Mouse (Mus musculus) 3134 (cell line): ENCODE measurements around the gene Cdc42se1.

Experiments
- DNase-seq: peaks from one replicate; pipeline ENCODE4 v3.0.0-alpha.2; 2011; ENCODE audit warnings: low spot score; ENCODE audit not compliant: insufficient read length; ENCODE audit errors: extremely low read depth

The Cdc42se1 gene

DNA sequence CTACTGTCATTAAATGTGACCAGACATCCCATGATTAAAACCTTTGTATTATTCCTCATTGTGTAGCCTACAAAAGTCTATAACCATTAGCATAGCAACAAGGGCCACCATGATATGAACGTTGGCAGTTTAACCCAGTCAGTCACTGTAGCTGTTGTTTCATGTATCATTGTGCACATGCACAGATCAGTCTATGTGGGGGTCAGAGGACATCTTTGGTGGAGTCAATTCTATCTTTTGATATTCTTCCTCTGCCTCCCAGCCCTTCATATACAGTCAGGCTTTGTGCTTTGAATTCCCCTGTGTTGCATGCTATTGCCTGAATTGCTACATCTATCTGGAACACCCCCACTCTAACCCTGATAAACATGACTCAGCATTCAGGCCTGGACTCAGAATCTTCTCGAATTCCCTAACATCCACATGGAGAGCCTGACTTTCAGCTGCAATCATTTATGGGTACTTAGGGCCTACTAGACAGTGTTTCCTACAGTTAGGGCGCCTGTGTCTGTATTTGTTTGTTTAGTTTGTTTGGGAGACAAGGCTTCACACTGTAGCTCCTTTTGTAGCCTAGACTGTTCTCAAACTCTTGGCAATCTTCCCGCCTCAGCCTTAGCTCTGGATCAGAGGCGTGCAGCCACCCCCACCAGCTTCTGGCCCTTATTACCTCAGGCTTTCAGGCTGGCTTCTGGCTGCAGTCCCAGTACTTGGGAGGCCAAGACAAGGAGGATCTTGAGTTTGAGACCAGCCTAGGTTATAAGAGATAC, 18.1 kb downstream of the Cdc42se1 start:
- peak; percentile 62 for DNase-seq

DNA sequence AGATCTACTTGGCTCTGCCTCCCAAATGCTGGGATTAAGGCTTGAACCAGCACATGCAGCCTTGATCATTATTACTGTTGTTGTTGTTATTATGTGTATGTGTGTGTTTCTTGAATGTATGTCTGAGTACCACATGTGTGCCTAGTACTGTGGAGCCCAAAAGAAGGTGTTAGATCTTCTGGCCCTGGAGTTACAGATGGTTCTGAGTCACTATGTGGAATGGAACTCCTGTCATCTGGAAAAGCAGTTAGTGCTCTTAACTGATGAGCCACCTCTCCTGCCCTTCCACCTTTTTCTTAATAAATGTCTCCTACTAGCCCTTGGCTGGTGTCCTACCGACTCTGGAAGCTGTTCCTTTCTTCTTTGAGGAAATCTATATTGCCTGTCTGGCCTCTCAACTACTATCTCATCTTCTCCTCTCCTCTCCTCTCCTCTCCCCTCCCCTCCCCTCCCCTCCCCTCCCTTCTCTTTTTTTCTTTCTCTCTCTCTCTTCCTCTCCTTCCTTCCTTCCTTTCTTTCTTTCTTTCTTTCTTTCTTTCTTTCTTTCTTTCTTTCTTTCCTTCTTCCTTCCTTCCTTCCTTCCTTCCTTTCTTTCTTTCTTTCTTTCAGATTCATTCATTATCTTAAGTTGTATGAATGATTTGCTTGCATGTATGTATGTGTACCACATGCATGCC, 19.3 kb downstream of the Cdc42se1 start:
- no peak for DNase-seq

DNA sequence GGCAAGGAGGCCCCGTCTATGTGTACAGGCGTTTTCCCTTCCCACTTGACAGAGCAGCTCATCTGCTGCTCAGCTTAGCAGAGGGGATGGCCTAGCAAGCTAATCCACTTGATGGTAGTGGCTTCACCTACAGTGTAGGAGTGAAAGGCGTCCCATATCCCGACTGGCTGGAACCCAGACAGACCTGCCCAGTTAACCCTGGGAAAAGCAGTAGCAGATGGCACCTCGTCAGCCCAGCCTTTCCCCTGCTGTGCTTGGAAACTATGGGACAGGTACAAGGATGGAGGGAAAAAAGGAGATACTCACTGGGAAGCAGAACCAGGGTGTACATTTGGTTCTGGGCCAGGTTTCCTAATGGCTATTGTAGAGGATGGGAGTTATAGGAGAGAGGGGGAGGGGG, 21.8 kb downstream of the Cdc42se1 start:
- no peak for DNase-seq

DNA sequence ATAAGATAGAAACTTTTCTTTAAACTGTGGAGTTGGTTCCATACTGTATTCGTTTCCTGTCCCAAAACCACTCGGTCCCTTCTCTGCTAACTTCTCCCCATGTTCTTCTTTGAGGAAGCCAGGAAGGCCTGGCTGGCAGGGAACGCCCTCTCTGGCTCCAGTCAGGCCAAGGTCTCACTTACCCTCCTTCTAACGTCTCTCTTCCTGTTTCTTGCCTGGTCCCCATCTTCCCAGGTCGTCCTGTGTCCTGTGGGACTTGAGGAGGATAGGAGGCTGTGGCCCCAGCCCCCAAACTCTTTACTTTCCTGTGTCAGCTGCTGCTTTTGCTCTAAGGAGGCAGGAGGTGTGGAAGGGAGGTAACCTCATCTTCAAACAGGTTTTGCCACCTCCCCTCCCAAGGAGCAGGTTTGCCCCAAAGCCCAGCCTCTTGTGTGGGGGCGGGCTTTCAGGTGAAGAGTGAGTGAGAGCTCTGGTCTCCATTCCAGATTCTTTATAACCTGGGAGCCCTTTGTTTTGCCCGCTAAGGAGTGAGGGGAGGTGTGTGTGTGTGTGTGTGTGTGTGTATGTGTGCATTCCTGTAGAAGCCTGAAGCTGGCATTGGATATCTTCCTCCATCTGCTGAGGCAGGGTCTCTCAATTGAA, 22.4 kb downstream of the Cdc42se1 start, which contains the start of gene Bnipl:
Gene Bnipl, minus strand, starts transcription at position 411 of the 642 bp plus-strand sequence.
- no peak for DNase-seq

DNA sequence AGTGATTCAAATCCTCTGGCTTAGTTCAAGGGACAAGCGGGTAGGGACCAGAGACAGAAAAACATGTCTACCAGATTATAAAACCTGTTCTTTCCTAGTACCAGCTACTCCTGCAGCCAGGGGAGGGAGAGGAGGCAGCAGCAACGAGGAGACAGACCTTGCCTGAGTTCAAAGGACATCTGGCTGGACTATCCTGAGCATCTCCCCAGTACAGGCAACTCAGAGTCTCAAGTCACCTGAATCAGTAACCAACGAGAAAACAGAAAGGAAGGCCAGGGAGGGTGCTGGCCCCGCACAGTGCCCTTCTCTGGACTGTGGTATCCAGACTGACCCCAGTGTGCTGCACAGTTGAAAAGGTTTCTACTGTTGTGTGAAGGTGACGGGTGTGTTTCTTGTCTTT, 28.4 kb downstream of the Cdc42se1 start:
- DNase-seq, result no peak

DNA sequence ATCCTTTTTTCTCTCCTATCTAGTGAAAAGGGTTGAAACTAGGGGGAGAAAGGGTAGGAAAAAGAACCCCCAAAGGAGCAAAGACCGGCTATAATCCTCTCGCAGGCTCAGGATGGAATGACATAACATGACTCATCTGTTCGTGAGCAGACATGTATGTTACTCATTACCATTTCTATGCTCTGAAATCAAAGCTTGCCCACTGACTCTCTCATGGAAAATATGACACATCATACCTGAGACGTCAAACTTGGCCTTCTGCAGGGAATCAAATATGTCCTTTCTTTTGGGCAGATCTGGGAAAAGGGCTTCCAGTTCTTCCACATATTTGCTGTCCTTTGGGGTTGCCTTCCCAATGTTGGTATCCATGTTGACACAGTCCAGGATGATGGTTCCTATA, 33.4 kb downstream of the Cdc42se1 start:
- no peak for DNase-seq

DNA sequence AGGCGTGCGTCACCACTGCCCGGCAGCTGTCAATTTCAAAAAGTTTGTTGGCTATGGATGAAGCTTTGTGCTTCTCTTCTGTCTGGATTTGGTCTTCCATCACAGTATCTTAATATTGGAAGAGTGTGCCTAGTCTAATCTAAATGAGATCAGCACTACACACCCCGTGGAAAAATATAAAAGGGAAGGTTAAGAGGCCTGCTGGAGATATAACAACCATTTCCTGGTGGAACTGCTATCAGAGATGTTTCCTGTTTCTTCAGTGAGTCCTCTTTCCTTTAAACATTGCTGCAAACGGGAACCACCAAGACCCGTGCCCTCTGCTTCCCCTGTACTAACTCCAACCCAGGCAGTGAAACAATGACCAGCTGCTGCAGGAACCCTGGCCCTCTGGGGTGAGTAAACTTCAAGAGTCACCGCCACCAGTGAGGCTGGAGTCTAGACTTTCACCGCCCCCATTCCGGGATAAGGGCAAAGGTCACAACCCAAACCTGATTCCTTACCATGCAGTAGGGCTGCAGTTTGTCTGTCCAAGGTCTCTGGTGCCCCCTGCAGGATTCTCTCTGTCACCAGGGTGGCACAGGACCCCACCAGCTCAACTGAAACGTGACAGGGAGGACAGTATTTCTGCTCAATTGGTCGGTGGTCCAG, 34.7 kb downstream of the Cdc42se1 start:
- no peak for DNase-seq

DNA sequence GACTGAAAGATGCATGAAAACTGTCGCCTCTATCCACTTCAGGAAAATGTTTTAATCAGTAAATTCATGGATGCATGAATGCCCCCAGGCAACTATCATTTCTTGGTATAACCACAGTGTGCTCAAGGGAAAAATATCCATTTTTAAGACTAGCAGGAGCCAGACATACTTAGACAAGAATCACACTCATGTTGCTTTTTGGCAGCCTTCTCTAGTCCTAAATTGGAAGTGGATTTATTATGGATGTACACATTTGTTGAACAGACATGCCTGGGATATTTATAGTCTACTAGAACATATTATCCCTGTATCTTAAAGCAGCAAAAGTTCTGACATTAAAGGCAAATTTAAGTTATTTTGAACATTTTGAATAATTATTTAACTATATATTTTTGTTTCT, 36.2 kb downstream of the Cdc42se1 start:
- DNase-seq, result no peak

DNA sequence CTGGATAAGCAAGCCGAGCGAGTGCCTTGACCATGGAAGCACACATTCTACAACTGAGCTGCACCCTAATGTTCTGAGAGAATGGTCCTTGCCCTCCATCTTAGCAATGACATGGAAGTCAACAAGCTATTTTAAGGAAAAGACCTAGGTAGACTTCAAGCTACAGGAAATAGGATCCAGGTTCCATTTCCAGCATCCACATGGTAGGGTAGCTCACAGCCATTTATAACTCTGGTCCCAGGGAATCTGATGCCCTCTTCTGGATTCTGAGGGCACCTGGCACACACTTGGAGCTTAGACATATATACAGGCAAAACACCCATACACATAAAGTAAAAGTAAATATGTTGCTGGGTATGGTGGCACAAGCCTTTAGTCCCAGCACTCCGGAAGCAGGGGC, 37.5 kb downstream of the Cdc42se1 start:
- no peak for DNase-seq

DNA sequence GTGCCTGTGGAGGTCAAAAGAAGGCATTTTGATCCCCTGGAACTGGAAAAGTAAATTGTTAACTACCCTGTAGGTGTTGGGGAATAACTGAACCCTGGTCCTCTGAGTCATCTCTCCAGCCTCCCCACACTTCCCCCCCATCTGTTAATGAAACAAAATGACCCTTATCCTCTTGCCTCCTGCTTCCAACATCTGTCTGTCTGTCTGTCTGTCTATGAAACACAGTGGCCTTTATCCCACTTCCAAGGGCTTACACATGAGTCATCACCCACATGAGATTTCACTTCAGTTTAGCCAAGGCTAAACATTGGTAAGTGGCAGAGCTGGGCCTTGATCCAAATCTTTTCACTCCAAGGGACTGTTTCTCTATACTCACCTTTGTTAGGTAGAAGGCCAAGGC, 39.3 kb downstream of the Cdc42se1 start:
- peak; percentile 43 for DNase-seq

DNA sequence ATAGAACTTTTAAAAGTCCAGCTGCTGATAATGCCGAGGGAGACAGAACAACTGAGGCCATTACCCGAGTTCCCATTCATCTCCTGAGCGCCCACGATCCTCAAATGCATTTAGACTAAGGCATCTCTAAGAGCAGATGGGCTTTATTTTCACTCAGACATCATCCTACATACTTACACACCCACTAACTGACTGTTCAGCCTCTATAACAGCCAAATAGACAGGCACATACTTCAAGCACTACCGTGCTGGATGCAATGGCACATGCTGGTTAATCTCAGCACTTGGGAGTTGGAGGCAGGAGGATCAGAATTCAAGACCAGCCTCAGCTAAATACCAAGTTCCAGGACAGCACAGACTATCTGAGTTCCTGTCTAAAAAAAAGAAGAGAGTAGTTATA, 41.3 kb downstream of the Cdc42se1 start:
- DNase-seq, result no peak

DNA sequence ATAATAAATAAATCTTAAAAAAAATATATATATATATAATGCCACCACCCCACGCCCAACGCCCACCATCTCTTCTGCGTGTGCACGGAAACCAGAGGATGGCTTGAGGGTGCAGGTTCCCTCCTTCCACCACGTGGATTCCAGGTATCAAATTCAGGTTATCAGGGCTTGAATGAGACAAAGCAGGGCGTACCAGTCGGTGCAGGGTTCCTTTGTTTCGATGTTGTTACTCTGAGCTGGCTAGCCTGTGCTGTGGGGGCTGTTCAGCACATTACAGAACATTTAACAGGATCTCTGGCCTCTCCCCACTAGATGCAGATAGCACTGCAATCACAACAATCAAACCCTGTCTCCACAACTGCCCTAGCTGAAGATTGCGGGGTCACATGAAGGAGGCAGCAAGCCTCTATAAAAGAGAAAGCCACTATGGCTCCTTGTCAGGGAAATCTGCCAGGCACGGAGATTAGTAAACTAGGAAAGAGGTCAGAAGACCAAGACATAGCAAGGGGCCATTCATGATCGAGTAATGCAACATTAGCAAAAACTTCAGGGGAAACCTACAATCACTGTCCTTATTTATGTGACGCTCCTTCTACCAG, 42.3 kb downstream of the Cdc42se1 start:
- no peak for DNase-seq

DNA sequence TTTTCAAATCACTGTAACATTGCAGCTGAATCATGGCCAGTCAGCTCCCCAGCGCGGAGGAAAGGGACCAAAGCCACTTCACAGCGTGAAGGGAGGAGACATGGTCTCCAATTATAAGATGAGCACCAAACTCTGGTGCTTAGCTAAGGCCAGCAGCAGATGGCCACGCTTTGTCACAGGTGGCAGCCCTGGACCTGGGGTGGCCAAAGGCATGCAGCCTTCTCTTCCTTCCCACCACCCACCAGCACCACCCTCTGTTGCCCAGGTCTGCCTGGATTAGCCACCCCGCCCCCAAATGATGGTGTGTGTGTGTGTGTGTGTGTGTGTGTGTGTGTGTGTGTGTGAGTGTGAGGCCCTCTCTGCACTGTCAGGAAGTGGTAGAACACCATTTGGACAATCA, 44.9 kb downstream of the Cdc42se1 start:
- DNase-seq, result no peak

DNA sequence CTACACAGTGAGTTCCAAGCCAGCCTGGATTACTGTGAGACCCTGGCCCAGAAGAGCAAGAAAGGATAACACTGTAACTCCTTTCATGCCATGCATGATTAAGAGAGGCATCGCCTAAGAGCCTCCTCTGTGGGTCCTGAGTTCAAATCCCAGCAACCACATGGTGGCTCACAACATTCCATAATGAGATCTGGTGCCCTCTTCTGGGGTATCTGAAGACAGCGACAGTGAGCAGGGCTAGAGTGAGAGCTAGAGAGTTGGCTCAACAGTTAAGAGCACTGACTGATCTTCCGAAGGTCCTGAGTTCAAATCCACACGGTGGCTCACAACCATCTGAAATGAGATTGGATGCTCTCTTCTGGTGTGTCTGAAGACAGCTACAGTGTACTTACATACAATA, 45.9 kb downstream of the Cdc42se1 start:
- DNase-seq, result no peak

DNA sequence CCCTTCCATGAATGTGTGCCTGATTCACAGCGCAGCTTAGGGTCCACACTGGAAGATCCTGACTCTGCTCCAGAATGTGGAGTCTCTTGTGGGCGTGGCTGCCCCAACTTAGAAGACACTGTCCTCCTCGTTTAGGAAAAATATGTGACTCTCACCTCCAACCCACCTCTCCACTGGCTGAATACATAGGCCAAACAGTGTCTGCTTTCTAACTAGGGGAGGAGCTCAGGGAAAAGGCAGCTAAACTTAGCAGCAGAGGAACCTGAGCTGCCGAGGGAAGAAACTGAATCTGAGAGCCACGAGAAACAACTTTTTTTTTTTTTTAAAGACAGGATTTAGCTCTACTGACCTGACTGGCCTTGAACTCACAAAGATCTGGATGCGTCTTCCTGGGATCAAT, 46.6 kb downstream of the Cdc42se1 start:
- DNase-seq, result no peak

DNA sequence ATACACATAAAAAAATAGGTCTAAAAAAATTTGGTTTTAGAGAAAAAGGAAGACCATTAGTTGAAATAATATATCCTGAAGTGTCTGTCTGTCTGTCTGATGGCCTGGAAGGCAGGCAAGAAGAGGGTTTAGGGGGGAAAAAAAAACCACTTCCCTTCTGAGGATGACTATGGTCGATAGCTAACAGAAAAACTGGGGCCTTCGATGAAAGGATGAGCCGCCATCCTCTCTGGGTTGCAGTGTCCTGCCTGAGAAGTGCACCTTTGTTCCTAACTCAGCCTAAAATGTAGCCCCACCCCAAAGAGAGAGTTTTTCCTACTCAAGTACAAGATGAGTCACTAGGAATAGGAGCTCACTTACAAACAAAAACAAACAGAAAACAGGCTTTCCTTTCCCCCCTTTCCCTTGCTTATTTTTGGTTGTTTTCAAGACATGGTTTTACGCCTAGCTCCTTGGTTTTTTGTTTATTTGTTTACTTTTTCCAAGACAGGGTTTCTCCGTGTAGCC, 47.9 kb downstream of the Cdc42se1 start:
- no peak for DNase-seq

DNA sequence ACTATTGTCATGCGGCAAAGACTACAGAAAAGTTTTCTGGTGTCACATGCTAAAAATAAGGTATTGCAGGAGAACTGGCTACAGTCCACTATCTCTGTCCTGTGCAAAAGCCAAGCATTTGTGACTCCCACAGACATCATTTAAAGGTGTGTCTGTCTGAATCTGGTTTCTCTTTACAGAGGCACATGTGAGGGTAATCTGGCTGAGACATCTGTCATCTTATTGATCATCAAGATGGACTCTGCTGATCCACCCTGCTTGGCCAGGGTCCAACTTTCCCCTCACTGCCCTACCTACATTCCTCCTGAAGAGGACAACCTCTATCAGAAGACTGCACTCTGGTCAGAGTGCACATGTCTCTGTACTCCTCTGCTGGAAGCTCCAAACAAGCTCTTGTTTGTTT, 48.6 kb downstream of the Cdc42se1 start:
- DNase-seq, result no peak

DNA sequence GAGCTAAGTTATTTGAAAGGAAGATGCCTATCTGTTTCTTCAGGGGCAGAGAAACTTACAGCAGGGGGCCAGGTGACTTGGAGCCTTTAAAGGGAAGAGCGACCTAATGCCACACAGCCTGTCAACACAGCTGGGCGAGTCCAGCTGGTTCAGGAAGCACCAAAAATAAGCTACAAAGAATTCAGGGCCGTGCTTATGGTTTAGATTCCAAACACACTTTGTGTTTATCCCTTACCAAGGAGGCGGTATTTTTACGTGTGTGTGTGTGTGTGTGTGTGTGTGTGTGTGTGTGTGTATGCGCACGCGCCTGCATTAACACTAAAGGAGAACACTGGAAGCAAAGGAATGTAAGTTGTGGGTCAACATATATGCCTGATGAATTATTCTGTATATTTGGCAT, 52.2 kb downstream of the Cdc42se1 start:
- no peak for DNase-seq

DNA sequence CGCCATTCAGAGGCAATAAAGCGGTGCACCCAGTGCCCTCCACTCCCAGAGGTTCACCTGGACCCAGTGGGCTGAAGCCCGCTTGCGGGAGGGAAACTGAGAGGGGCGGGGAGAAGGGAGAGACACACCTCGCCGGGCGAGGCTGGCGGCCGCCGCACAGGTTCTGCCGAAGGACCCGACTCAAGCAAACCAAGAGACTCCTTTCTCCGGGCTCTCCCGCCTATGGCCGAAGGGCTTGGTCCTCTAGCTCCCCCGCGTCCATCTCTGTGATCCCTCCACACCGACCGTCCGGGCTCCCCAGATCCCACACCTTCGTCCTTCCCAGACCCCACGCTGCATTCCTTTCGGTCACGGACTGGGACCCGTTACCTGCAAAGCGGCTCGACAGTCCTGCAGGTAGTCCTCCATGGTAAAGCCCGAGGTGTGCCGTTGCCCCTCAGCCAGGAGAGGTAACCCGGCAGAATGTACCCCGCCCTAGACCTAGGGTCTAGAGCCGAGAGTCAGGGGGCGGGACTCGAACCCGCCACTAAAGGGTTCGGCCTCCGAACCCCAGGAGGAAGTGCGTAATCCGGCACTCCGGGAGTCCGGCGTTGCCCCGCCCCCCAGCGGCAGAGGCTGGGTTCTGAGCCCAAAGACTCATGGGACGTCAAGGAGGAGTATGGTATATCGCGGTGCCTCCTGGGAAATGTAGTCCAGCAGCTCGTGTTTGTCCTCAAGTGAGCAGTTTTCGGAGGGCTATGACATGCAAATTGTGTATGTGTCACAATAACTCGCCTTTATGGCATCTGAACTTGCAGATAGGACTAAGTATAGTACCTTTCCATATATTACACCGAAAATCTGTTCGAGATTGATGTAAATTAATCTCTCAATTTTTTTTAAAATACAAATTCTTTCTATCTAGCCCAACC, 52.9 kb downstream of the Cdc42se1 start, which contains the start of the genes Mindy1 and Prune1:
Gene Mindy1, plus strand, starts transcription at position 130 of the 911 bp plus-strand sequence.
Gene Prune1, minus strand, starts transcription at position 861 of the 911 bp plus-strand sequence.
- peak; percentile 97 for DNase-seq
